ENCODE assay signal across 9 mouse cellular contexts in the genomic region with DNA sequence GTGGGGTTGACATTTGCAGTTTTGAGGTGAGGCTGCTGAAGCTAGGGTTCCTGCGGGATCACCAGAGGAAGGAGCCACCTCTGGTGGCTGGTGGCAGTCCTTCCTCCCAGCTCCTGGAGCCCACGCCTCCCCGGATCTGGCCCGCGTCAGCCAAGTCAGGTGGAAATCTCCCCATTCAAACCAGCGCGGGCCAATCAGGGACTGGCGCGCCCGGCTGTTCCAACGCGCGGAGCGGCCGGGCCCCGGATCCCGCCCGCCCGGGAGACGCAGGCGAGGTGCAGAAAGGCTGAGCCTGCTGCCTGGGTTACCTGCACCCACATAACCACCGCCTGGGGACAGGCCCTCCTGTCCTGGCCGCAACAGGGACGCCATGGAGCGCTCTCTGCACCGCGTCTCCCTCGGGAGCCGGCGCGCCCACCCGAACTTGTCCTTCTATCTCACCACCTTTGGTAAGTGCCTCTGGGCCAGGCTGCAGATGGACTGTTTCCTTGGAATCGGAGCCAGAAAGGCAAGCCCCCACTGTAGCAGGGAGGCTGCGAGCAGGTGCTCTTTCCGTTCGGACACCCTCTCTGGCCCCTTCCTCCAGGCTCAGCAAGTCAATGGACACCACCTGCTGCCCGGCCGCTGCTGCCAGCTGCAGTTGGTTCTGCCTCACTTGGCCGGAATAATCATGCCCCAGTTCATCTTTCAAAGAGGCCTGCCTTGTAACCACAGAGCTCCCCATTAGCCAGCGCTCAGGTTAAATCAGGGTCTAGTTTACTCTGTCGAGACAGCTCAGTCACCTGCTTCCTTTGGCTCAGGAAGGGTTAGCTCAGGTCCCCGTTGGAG. TPM values are rescaled to one million over a fixed set of nuclear protein-coding genes. Genes with fewer than 3 reads are reported as not detected.
DNase-seq lines count a peak whose midpoint lies in the region; ATAC-seq and TF ChIP-seq lines count a peak whose summit lies in the region.
"Had no signal": no experiment of that assay in that cellular context is flagged by ENCODE, and none has a peak within 500 bp of the region (broad histone marks: within the 10 kb centered on the region; RNA-seq: fewer than 3 reads in every experiment).

No protein-coding gene starts in this region.

- H3K27me3 ChIP-seq in embryonic facial prominence, embryonic 15.5 days = peaks cover 19% of the 10 kb centered on the region

- H3K4me3 ChIP-seq in ES-E14 (ENCODE audit: insufficient read depth in 1 of 2, low read depth in 1 of 2, low read length in 2 of 2, poor library complexity in 1 of 2, severe bottlenecking in 1 of 2) = peak overlapping the region; percentile 76 to 80
- peak overlapping the region; percentile 41 for H3K4me3 ChIP-seq in embryonic facial prominence, embryonic 15.5 days (replicated peaks)
- H3K4me3 ChIP-seq in left cerebral cortex, adult 2 months = peak overlapping the region; percentile 36

- 3% methylated on average over 42 of the region's 42 CpGs for WGBS in embryonic facial prominence, embryonic 15.5 days

- peak overlapping the region; percentile 69 for H3K9ac ChIP-seq in ES-E14 (ENCODE audit: insufficient read depth, low read depth, low read length, poor library complexity, severe bottlenecking)
- no peak overlapping the region for H3K9ac ChIP-seq in embryonic facial prominence, embryonic 15.5 days

- H3K4me2 ChIP-seq in embryonic facial prominence, embryonic 15.5 days (replicated peaks) = peak overlapping the region; percentile 73

- peak; percentile 4; the same call in 1 of the 2 replicates for TF ChIP-seq CTCF in left cerebral cortex, adult 2 months (IDR thresholded peaks at IDR 0.05)

- H3K4me1 ChIP-seq in ES-E14 (ENCODE audit: control insufficient read depth in 2 of 2, insufficient read depth in 2 of 2, low read length in 2 of 2, poor library complexity in 1 of 2) = peaks cover 2 to 7% of the 10 kb centered on the region in 2 experiments; a peak in 2 of 4 replicates
- H3K4me1 ChIP-seq in embryonic facial prominence, embryonic 15.5 days = peaks cover 20% of the 10 kb centered on the region

- intact Hi-C loops in left cerebral cortex, adult 2 months (cut with DNase I) = no loop called here

- ATAC-seq in embryonic facial prominence, embryonic 15.5 days (ENCODE audit: insufficient number of reproducible peaks, low FRiP score, low TSS enrichment, low read depth) = peak; percentile 71
- peak; percentile 47 to 59 for ATAC-seq in hematopoietic stem cell, adult 5-6 weeks (replicated peaks in 1 of 2; ENCODE audit: insufficient read depth in 1 of 2, low FRiP score in 2 of 2, low TSS enrichment in 1 of 2, low read depth in 1 of 2, poor library complexity in 2 of 2, severe bottlenecking in 2 of 2)

- in situ Hi-C loops in ES-E14 (cut with MboI; ENCODE audit: low sequenced_read_pairs in 2 of 2, unreplicated experiment in 2 of 2) = no loop called here

- no peaks in the 10 kb centered on the region for H3K36me3 ChIP-seq in ES-E14 (ENCODE audit: control insufficient read depth, insufficient read depth, low read length, poor library complexity, severe bottlenecking)
- no peaks in the 10 kb centered on the region for H3K36me3 ChIP-seq in embryonic facial prominence, embryonic 15.5 days

- H3K9me3 ChIP-seq in ES-E14 (ENCODE audit: control insufficient read depth, insufficient read depth, low read depth, low read length) = no peaks in the 10 kb centered on the region
- H3K9me3 ChIP-seq in embryonic facial prominence, embryonic 15.5 days (replicated peaks) = no peaks in the 10 kb centered on the region

- H3K27ac ChIP-seq in ES-E14 (ENCODE audit: insufficient read depth, low read depth, low read length, poor library complexity, severe bottlenecking) = no peak overlapping the region
- 0 out of 2 replicates have a peak overlapping the region, but pooled peaks have one; percentile 39 for H3K27ac ChIP-seq in embryonic facial prominence, embryonic 15.5 days (replicated peaks)
- H3K27ac ChIP-seq in left cerebral cortex, adult 2 months = no peak overlapping the region

- peak; percentile 39 for DNase-seq in ES-E14 (ENCODE audit: low read depth, low spot score)
- DNase-seq in adrenal gland, postnatal 25 days = peak; percentile 66
- peak; percentile 56 to 63 for DNase-seq in left cerebral cortex, adult 2 months (ENCODE audit: extremely low spot score in 1 of 2, low spot score in 2 of 2)
- DNase-seq in lung, postnatal 4 days = peak; percentile 63 to 69
- peak; percentile 50 for DNase-seq in right cerebral cortex, postnatal 4 days
- no peak for DNase-seq in c-Kit-positive CD71-positive TER-119-positive erythroid progenitor cells, embryonic 14.5 days (ENCODE audit: low spot score)

TF ChIP-seq in ES-E14, 5 proteins besides CTCF, POLR2A, EP300 and RAD21:
- no peak for TF ChIP-seq ZNF384 (IDR thresholded peaks at IDR 0.05; ENCODE audit: low read depth, low read length)
- TF ChIP-seq HCFC1 (IDR thresholded peaks at IDR 0.05; ENCODE audit: borderline replicate concordance, insufficient read depth, low read length) = no peak
- no peak for TF ChIP-seq ZC3H11A (IDR thresholded peaks at IDR 0.05; ENCODE audit: borderline replicate concordance, low read depth, low read length)
- TF ChIP-seq CHD2 (IDR thresholded peaks at IDR 0.05; ENCODE audit: low read depth, low read length) = no peak
TF ChIP-seq in ES-E14: peak in this region for 0.

RNA-seq across cellular contexts. Expression of gene Rgs3, which starts 23.8 kb away (rescaled TPM):
- 7.1 and 10.0 TPM in 2 replicates for total RNA-seq in ES-E14 (2012; rRNA removed)
- total RNA-seq in adrenal gland, postnatal 25 days (2021) = 31.5 TPM in 2 replicates
- polyA plus RNA-seq in embryonic facial prominence, embryonic 15.5 days (2015; fragmentation: Nextera tagmentation; extraction: Ambion mirVana) = 65.0 TPM in 2 replicates
- 23.5 and 23.7 TPM in 2 replicates for total RNA-seq in hematopoietic stem cell, adult 5-6 weeks (2017)
- total RNA-seq in left cerebral cortex, adult 2 months (2021) = 10 to 100 TPM; 25.8 to 27.3 TPM

RNA-seq across cellular contexts. Expression of gene 4933430I17Rik, which starts 58.3 kb away (rescaled TPM):
- total RNA-seq in ES-E14 (2012; rRNA removed) = 0.27 and 0.32 TPM in 2 replicates
- total RNA-seq in adrenal gland, postnatal 25 days (2021) = 0.64 TPM in 1 of 2 replicates, not detected in the other
- 0.47 and 0.49 TPM in 2 replicates for polyA plus RNA-seq in embryonic facial prominence, embryonic 15.5 days (2015; fragmentation: Nextera tagmentation; extraction: Ambion mirVana)
- not detected in 2 replicates for total RNA-seq in hematopoietic stem cell, adult 5-6 weeks (2017)
- total RNA-seq in left cerebral cortex, adult 2 months (2021) = under 1 TPM; 0.19 to 0.63 TPM
- total RNA-seq: gastrocnemius, adult 8-10 months had no signal

RNA-seq across cellular contexts. Expression of gene Pole3, which starts 58.6 kb away (rescaled TPM):
- total RNA-seq in ES-E14 (2012; rRNA removed) = 23.5 and 32.1 TPM in 2 replicates
- 49.0 and 52.2 TPM in 2 replicates for total RNA-seq in adrenal gland, postnatal 25 days (2021)
- polyA plus RNA-seq in embryonic facial prominence, embryonic 15.5 days (2015; fragmentation: Nextera tagmentation; extraction: Ambion mirVana) = 87.6 and 89.4 TPM in 2 replicates
- total RNA-seq in hematopoietic stem cell, adult 5-6 weeks (2017) = 72.7 and 78.2 TPM in 2 replicates
- 10 to 100 TPM; 20.4 to 21.5 TPM for total RNA-seq in left cerebral cortex, adult 2 months (2021)
